8 mouse cellular contexts compared by ENCODE assay signal in genomic region chr17:86732024-86732423, GRCm38 (mm10). TPM values are rescaled to one million over a fixed set of nuclear protein-coding genes. Genes with fewer than 3 reads are reported as not detected.
DNase-seq lines count a peak whose midpoint lies in the region; ATAC-seq and TF ChIP-seq lines count a peak whose summit lies in the region.

No protein-coding gene starts in this region.

- DNase-seq in adrenal gland, postnatal 36 days = peak; percentile 79 to 85
- DNase-seq in forebrain, embryonic 14.5 days (ENCODE audit: low spot score) = peak; percentile 42
- DNase-seq in heart, postnatal 4 days = peak; percentile 81
- peak; percentile 31 to 44 for DNase-seq in layer of hippocampus, postnatal 10 days (ENCODE audit: low spot score in 2 of 2)
- peak; percentile 89 for DNase-seq in lung, postnatal 14 days
- peak; percentile 33 for DNase-seq in ovary, postnatal 14 days (ENCODE audit: low spot score)
- peak; percentile 55 for DNase-seq in urinary bladder, adult 2 months (ENCODE audit: low spot score)

- 0 out of 2 replicates have a peak overlapping the region, but pooled peaks have one; percentile 9 for H3K4me2 ChIP-seq in forebrain, embryonic 14.5 days (ENCODE audit: low read length)

- H3K4me3 ChIP-seq in E14TG2a.4 (replicated peaks; ENCODE audit: low read length) = peak overlapping the region; percentile 59
- no peak overlapping the region for H3K4me3 ChIP-seq in forebrain, embryonic 14.5 days (ENCODE audit: low read depth, low read length)

- H3K9ac ChIP-seq in forebrain, embryonic 14.5 days (ENCODE audit: low read length) = no peak overlapping the region

- no peak overlapping the region for H3K27ac ChIP-seq in forebrain, embryonic 14.5 days (ENCODE audit: low read depth, low read length)

- no peak for TF ChIP-seq CTCF in E14TG2a.4 (conservative IDR thresholded peaks at IDR 0.05; ENCODE audit: low read length)

- no peaks in the 10 kb centered on the region for H3K27me3 ChIP-seq in E14TG2a.4 (ENCODE audit: insufficient read depth, low read length)
- H3K27me3 ChIP-seq in forebrain, embryonic 14.5 days (replicated peaks; ENCODE audit: control insufficient read depth, insufficient read depth, low read length) = no peaks in the 10 kb centered on the region

- WGBS in forebrain, embryonic 14.5 days = 5% methylated on average over 11 of the region's 11 CpGs

- ATAC-seq in forebrain, embryonic 14.5 days = peak; percentile 50; the same call in 1 of the 2 replicates

- peaks cover 65% of the 10 kb centered on the region for H3K4me1 ChIP-seq in E14TG2a.4 (replicated peaks; ENCODE audit: low read depth, low read length)
- H3K4me1 ChIP-seq in forebrain, embryonic 14.5 days (ENCODE audit: control insufficient read depth, insufficient read depth, low read length) = no peaks in the 10 kb centered on the region

- H3K9me3 ChIP-seq in E14TG2a.4 (ENCODE audit: low read length) = no peaks in the 10 kb centered on the region
- no peaks in the 10 kb centered on the region for H3K9me3 ChIP-seq in forebrain, embryonic 14.5 days (replicated peaks; ENCODE audit: control insufficient read depth, low read length)

- H3K36me3 ChIP-seq in E14TG2a.4 (ENCODE audit: insufficient read depth, low read length) = no peaks in the 10 kb centered on the region
- H3K36me3 ChIP-seq in forebrain, embryonic 14.5 days (ENCODE audit: control insufficient read depth, insufficient read depth, low read length) = no peaks in the 10 kb centered on the region

RNA-seq across cellular contexts. Expression of gene Epas1, which starts 21.5 kb away (rescaled TPM):
- 100 to 1,000 TPM; 165 to 202 TPM for total RNA-seq in adrenal gland, postnatal 36 days (2021)
- 6.1 and 6.4 TPM in 2 replicates for polyA plus RNA-seq in forebrain, embryonic 14.5 days (2014; fragmentation: Nextera tagmentation; extraction: Ambion mirVana)
- total RNA-seq in heart, postnatal 4 days (2021) = 100 to 1,000 TPM; 112 to 123 TPM
- total RNA-seq in layer of hippocampus, postnatal 10 days (2021) = 10 to 100 TPM; 86.1 to 91.6 TPM
- polyA plus RNA-seq in urinary bladder, adult 2 months (2012; rRNA removed) = 21.4 and 43.2 TPM in 2 replicates

Comparison
In these comparisons a context has a peak if more than half of its experiments do, and no peak if none do; other contexts are left out.
1. DNase-seq: peak in every context shown above with its lines; median percentile 89 in lung, postnatal 14 days; 82 in adrenal gland, postnatal 36 days; 81 in heart, postnatal 4 days; 55 in urinary bladder, adult 2 months; 42 in forebrain, embryonic 14.5 days; 38 in layer of hippocampus, postnatal 10 days; 33 in ovary, postnatal 14 days.